Mouse (Mus musculus) kidney, adult 18-20 months (tissue): ENCODE results near the gene Cdkn2d.
"Not testable (repeated sequence)": the region's sequence is repeated elsewhere in the genome, so short reads cannot be mapped to it uniquely, and the experiment has no call there.

ENCODE experiments used
- DNase-seq: peaks from one replicate; pipeline ENCODE4 v3.0.0; 2021

Cdkn2d gene

GRCm38 (mm10) chr9:21274336-21274735, 16.9 kb downstream of the Cdkn2d start:
- no peak for DNase-seq

DNA sequence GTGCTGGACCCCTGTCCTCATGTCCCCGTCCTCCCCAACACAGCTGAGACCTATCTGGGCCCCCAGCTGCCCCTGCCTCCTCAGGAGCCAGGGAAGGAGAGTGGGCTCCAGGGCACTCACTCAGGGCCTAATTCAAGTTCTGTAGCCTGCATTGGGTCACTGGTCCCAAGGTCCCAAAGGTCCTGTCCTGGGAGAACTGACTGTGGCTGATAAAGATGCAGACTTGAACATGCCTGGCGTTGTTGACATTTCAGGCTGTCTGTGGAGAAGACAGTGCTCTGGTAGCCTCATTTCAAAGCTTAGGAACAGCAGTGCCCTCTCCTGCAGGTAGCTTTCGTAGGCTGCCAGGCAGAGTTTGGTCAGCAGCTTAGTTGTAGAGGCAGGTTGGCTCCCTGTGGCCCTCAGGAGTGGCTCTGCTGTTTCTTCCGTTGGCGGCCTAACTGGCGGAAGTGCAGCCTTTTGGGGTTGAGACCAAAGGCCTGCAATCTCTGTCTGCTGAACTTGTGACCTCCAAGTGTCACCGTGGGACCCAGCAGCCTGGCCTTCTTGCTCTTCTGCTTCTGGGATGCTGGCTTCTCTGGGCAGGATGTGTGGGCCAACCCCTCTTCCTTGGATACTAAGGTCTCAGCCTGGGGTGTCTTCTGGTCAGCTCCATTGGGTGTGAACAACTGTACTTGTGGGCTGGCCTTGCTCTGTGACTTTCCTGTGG, 17.5 kb downstream of the Cdkn2d start:
- DNase-seq, result no peak

DNA sequence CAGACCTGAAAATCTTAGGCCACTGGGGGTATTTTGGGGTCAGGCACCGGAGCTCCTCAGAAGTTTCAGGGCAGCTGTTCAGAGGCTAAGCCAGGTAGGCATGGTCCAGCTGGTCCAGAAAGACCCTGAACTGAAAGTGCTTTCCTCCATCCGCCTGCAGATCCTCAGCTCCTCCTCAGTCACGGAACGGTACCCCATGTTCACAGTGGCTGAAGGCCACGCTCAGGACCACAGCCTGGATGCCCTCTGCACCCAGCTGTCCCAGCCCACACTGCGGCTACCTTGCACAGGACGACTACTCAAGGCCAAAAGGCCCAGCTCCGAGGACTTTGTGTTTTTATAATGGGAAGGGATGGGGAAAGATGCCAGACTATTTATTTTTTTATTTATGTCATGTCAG, 18.1 kb downstream of the Cdkn2d start:
- no peak for DNase-seq

DNA sequence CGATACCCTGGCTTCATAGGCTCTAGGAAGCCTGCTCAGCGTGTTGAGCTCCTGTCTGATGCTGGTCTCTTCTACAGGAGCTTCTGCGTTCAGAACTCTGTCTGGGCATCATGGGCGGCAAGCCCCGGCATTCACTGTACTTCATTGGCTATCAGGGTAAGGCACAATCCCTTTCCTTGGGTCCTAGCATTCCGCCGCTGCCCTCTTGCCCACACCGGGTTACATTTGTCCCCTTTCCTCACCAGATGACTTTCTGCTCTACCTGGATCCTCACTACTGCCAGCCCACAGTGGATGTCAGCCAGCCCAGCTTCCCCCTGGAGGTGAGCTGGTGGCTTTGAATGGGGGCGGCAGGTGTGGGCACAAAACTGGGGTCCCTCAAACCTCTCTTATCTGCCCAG, 18.8 kb downstream of the Cdkn2d start:
- no peak for DNase-seq

DNA sequence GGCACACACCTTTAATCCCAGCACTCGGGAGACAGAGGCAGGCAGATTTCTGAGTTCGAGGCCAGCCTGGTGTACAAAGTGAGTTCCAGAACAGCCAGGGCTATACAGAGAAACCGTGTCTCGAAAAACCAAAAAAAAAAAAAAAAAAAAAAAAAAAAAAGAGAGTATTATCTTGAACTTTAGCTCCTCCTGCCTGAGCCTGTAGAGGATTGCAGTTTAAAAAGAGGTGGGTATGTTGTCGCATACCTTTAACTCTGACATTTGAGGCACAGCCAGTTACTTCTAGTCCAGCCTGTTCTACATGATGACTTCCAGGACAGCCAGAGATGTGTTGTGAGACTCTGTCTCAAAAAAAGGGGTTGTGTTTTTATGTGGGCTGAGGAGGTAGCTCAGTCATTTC, 21.6 kb downstream of the Cdkn2d start:
- DNase-seq, result not testable (repeated sequence)

- no peak for DNase-seq
These were observed 22.9 kb downstream of the Cdkn2d start for GRCm38 (mm10) chr9:21268305-21268704.

DNA sequence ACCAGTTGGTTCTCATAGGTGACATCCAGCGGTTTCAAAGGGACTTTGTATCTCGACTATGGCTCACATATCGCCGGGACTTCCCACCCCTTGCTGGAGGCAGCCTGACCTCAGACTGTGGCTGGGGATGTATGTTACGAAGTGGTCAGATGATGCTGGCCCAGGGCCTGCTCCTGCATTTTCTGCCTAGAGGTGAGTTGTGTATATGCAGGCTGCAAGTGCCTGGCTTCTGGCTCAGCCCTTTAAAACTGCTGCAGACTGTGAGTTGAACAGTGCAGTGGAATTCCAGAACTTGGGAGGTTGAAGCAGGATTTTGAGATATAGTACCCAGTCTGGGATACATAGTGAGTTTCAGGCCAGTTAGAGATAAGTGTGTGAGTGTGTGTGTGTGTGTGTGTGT, 24.3 kb downstream of the Cdkn2d start:
- DNase-seq, result no peak

GRCm38 (mm10) chr9:21265611-21266010, 25.6 kb downstream of the Cdkn2d start:
- DNase-seq, result peak; percentile 72

DNA sequence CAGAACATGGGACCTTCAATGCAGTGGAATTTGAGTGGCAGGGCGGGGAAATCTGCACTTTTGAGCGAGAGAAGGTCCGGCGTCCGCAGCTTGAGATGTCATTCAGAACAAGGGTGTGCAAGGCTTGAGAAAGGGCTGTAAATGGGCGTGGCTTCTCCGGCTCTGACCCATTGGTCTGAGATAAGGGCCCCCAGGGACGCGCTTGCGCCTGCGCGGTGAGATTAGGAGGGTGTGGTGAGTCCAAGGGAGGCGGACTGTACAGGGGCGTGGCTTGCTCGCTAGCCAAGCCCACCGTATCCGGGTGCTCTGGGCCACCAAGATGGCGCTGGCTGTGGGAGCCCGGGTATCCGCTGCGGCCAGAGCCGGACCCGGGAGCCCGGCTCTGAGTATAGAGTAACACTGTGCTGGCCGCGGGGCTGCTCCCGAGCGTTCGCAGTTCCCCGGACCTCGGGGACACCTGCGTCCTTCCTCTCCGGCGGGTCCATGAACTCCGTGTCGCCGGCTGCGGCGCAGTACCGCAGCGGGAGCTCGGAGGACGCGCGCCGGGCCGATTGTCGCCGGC, 26.1 kb downstream of the Cdkn2d start, which contains the start of gene Atg4d:
TSS of gene Atg4d (plus strand) at position 294 of the 562 bp plus-strand sequence.
- DNase-seq, result peak; percentile 97

- no peak for DNase-seq
These were observed 26.8 kb downstream of the Cdkn2d start for GRCm38 (mm10) chr9:21264272-21264999.

- no peak for DNase-seq
These were observed 29.4 kb downstream of the Cdkn2d start for GRCm38 (mm10) chr9:21261831-21262230.

GRCm38 (mm10) chr9:21260491-21261040, 30.6 kb downstream of the Cdkn2d start:
- DNase-seq, result no peak

DNA sequence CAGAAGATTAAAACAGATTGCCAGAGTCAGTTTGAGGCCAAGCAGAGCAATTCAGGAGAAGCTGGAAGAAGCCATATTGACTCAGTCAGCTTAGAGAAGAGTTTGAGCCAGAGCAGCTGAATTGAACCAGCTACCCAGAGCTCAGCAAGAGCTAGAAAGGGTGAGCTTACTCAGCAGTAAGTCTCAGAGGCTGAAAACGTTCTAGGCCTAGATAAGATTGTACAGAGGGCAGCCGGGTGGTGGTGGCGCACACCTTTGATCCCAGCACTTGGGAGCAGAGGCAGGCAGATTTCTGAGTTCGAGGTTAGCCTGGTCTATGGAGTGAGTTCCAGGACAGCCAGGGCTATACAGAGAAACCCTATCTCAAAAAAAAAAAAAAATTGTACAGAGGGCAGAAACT, 34.9 kb downstream of the Cdkn2d start:
- not testable (repeated sequence) for DNase-seq

- no peak for DNase-seq
These were observed 36.5 kb downstream of the Cdkn2d start for GRCm38 (mm10) chr9:21254690-21255089.

DNA sequence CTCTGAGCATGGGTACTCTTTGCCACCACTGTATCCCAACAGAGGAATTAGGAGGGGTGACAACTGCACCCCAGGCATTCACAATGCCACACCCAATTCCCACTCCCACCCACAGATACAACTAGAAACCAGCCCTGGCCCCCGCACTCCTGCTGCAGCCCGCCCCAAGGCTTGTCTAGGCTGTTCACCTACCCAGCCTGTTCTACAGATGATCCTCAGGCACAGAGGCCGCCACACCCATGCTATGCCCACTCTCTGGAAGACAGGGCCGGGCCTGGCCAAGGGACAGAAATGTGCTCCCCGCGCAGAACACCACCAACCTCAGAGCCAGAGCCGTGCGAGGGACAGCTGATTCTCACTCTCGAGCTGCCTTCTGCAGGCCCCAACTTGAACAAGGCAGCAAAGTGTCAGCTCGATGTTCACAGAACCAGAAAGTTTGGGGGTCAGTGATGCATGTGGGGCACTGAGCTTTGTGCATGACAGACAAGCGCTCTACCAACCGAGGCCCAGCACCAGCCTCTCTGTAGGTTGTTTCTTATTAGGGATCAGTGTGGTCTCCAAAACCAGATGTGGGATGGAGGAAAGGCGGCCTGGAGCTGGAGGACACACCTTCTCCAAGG, 40.0 kb downstream of the Cdkn2d start:
- no peak for DNase-seq

- no peak for DNase-seq
These were observed 40.7 kb downstream of the Cdkn2d start for GRCm38 (mm10) chr9:21250509-21250908.

- no peak for DNase-seq
These were observed 41.3 kb downstream of the Cdkn2d start for GRCm38 (mm10) chr9:21249629-21250508.

GRCm38 (mm10) chr9:21248326-21248725, 42.9 kb downstream of the Cdkn2d start, which contains the start of gene S1pr5:
TSS of gene S1pr5 (minus strand) at chr9:21248443.
- peak; percentile 68 for DNase-seq

- DNase-seq, result no peak
These were observed 44.9 kb downstream of the Cdkn2d start for GRCm38 (mm10) chr9:21246342-21246741.

GRCm38 (mm10) chr9:21245113-21245487, 46.1 kb downstream of the Cdkn2d start:
- no peak for DNase-seq

- DNase-seq, result no peak
These were observed 46.6 kb downstream of the Cdkn2d start for GRCm38 (mm10) chr9:21244428-21245112.
